Mouse (Mus musculus): ENCODE data around the gene Csf1. TPM values are rescaled to one million over a fixed set of nuclear protein-coding genes. Genes with fewer than 3 reads are reported as not detected.

Csf1 gene
- polyA plus RNA-seq, 1 experiment from 2014 or later, result 6.1 TPM

DNA sequence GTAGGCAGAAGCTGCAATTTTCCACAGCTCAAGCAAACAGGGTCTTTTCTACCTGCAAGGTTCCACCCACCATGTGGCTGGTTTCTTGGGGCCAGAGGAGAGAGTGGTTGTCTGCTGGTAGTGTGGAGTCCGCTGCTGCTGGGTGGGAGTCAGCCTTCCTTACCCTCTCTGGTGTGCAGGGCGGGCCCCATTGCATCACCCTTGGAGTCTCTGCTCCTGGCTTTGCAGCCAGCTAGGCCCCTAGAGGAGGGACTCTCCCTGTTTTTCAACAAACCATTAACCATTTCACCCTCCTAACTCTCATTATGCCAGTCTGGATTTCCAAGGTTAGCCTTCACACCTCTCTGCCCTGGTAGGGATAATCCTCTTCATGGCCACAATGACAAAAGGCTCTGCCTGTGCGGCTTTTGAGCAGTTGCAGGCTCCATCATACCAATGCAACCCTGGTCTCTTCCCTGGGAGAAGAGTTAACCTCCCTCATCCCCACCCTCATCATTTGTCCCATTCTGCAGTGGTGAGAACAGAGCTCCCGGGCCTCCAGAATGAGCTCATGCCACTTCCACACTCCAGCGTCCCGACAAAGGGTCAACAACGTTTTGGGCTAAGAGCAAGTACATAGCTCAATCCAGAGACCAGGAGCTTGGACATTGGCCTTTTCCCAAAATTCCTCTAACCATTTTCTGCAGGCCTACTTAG lies 56.4 kb downstream of the Csf1 start:
- no peaks in the 10 kb centered on the region; the same call in 1 of the 2 replicates for H3K27me3 ChIP-seq
- H3K4me3 ChIP-seq (replicated peaks), result no peak overlapping the region
- ATAC-seq (ENCODE audit: insufficient number of reproducible peaks, insufficient read depth, low FRiP score, low TSS enrichment, low read depth), result no peak
- no peaks in the 10 kb centered on the region for H3K9me3 ChIP-seq
- no peak overlapping the region for H3K27ac ChIP-seq
- no peaks in the 10 kb centered on the region for H3K4me1 ChIP-seq (replicated peaks)
- no peak overlapping the region for H3K4me2 ChIP-seq
- WGBS, result 79% methylated on average over 7 of the region's 7 CpGs
- H3K36me3 ChIP-seq, result no peaks in the 10 kb centered on the region
- no peak overlapping the region for H3K9ac ChIP-seq (replicated peaks)

DNA sequence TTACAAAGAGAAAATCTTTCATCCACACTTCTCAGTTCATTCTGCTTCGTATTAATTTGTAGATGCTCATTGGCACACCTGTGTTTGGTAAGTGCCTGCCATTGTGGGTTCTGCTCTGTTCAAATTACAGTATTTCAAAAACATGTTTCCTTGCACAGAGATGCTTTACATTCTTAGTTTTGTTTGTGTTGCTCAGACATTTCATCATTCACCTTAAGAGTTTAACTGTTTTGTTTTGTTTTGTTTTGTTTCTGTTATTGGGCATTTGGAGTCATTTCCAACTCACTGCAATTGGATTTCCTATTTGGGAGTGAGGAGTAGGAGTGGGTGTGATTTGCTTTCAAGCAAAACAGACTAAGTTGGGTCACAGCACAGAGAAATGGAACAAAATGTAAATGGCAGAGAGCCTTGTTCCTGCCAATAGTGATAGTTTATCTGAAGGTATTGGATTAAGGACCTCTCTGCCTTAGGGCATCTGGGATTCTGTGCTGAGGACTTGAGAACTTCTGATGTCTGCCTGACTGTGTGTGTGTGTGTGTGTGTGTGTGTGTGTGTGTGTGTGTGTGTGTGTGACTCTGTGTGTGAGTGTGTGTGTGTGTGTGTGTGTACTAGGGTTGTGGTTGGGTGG lies 58.4 kb downstream of the Csf1 start:
- no peaks in the 10 kb centered on the region for H3K36me3 ChIP-seq
- H3K9ac ChIP-seq (replicated peaks), result no peak overlapping the region
- ATAC-seq (ENCODE audit: insufficient number of reproducible peaks, insufficient read depth, low FRiP score, low TSS enrichment, low read depth), result no peak
- H3K27me3 ChIP-seq, result no peaks in the 10 kb centered on the region; the same call in 1 of the 2 replicates
- no peaks in the 10 kb centered on the region for H3K9me3 ChIP-seq
- H3K4me1 ChIP-seq (replicated peaks), result peaks cover 1% of the 10 kb centered on the region; the same call in 1 of the 2 replicates
- WGBS, result 85% methylated on average over 1 of the region's 1 CpGs
- H3K4me2 ChIP-seq, result no peak overlapping the region
- no peak overlapping the region for H3K27ac ChIP-seq
- no peak overlapping the region for H3K4me3 ChIP-seq (replicated peaks)

DNA sequence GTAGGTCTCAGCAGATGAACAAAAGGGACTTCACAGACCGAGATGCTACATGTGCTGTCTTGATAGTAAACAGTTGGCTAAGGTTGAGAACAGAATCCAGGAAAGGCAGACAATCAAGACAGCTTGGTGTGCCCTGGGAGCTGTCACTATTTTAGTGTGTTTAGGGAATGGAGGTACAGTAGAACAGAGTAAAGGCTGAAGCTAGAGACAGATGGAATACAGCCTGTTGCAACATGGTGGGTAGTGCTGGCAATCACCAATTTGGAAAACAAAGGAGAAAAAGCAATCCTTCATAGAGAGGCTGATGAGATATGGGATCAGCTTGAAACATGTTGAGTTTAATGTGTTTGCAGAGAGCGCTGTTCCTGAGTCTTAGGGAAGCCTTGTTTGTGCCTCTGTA lies 59.6 kb downstream of the Csf1 start:
- H3K27ac ChIP-seq, result no peak overlapping the region
- H3K36me3 ChIP-seq, result no peaks in the 10 kb centered on the region
- 90% methylated on average over 2 of the region's 2 CpGs for WGBS
- H3K27me3 ChIP-seq, result no peaks in the 10 kb centered on the region; the same call in 1 of the 2 replicates
- H3K9me3 ChIP-seq, result no peaks in the 10 kb centered on the region
- no peak for ATAC-seq (ENCODE audit: insufficient number of reproducible peaks, insufficient read depth, low FRiP score, low TSS enrichment, low read depth)
- no peak overlapping the region for H3K9ac ChIP-seq (replicated peaks)
- H3K4me1 ChIP-seq (replicated peaks), result peaks cover 4% of the 10 kb centered on the region; the same call in 1 of the 2 replicates
- H3K4me3 ChIP-seq (replicated peaks), result no peak overlapping the region
- no peak overlapping the region for H3K4me2 ChIP-seq

DNA sequence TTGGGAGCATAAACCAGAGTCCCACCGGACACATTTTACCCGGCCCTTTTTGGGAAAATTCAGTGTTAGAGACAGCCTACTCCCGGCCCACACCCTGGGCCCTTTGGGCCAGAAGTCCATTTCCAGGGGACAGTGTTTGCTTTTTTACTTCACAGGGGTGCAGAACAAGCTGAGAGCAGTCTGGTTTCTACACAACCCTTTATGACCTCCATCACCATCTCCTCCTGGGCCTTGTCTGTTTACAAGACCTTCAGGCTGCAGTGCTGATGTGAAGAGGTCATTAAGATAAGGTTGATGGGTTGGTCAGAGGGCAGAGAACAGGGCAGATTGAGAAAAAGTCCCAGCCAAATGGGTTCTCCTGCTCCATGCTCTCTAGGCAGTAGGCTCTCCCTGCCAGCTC lies 63.4 kb downstream of the Csf1 start:
- no peak overlapping the region; the same call in 1 of the 2 replicates for H3K9ac ChIP-seq (replicated peaks)
- ATAC-seq (ENCODE audit: insufficient number of reproducible peaks, insufficient read depth, low FRiP score, low TSS enrichment, low read depth), result 0 out of 2 replicates have a peak, but pooled peaks have one; percentile 2
- 32% methylated on average over 3 of the region's 3 CpGs for WGBS
- H3K9me3 ChIP-seq, result no peaks in the 10 kb centered on the region
- peak overlapping the region; percentile 44 for H3K4me2 ChIP-seq
- H3K27ac ChIP-seq, result no peak overlapping the region
- H3K36me3 ChIP-seq, result no peaks in the 10 kb centered on the region
- peaks cover 26% of the 10 kb centered on the region for H3K4me1 ChIP-seq (replicated peaks)
- H3K4me3 ChIP-seq (replicated peaks), result 0 out of 2 replicates have a peak overlapping the region, but pooled peaks have one; percentile 12
- H3K27me3 ChIP-seq, result no peaks in the 10 kb centered on the region; the same call in 1 of the 2 replicates

DNA sequence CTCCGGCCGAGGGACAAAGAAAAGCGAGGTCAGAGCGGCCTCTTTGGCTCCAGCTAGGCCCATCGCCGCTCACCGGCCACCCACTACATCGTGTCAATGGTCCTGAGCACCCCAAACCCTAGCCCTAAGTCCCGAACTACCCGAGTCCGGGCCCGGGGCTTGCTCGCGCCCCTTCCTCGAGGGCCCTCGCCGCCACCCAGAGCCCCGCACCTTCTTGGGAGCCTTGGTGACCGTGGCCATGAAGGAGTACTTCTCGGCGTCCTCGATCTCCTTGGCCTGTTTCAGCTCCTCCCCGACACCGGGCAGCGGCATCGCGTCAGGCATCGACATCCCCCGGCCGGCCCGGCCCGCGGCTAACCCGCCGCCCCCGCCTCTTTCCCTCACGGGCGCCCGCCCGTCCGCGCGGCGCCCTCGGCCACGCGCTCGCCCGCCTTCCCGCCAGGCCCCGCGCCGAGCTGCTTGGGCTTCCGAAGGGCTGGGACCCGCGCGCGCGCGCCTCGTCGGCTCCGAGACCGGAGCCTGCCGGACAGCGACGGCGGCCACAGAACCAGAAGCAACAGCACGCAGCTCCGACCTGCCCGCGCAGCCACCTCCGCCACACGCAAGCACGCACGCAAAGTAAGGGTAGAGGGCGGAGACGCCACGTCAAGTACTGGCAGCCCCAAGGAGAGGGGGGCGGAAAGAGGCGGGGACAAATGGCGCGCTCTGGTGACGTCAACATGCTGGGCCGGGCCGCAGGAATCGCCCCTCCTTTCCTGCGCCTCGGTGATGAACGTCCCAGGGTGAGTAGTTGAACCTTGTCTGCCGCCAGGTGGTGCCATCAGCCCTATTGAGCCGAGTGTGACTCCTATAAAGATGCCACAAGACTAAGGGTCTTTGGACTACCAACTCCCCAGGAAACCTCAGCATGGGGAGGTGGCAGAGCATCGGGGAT lies 64.1 kb downstream of the Csf1 start, which contains the start of gene Ahcyl1:
Gene Ahcyl1, minus strand, starts transcription at position 613 of the 934 bp plus-strand sequence.
- peak within 1 kb of the TSS; percentile 84 for H3K4me3 ChIP-seq (replicated peaks)
- H3K27me3 ChIP-seq, result no peaks in the 10 kb centered on the region; the same call in 1 of the 2 replicates
- H3K9me3 ChIP-seq, result no peaks in the 10 kb centered on the region
- peak within 1 kb of the TSS; percentile 70 for H3K4me2 ChIP-seq
- H3K4me1 ChIP-seq (replicated peaks), result peaks cover 28% of the 10 kb centered on the region
- WGBS, result under 1% methylated on average over 93 of the region's 93 CpGs
- peak within 1 kb of the TSS; percentile 91 for H3K27ac ChIP-seq
- peak within 1 kb of the TSS; percentile 95 for H3K9ac ChIP-seq (replicated peaks)
- peak; percentile 98 for ATAC-seq (ENCODE audit: insufficient number of reproducible peaks, insufficient read depth, low FRiP score, low TSS enrichment, low read depth)
- no peaks in the 10 kb centered on the region for H3K36me3 ChIP-seq

DNA sequence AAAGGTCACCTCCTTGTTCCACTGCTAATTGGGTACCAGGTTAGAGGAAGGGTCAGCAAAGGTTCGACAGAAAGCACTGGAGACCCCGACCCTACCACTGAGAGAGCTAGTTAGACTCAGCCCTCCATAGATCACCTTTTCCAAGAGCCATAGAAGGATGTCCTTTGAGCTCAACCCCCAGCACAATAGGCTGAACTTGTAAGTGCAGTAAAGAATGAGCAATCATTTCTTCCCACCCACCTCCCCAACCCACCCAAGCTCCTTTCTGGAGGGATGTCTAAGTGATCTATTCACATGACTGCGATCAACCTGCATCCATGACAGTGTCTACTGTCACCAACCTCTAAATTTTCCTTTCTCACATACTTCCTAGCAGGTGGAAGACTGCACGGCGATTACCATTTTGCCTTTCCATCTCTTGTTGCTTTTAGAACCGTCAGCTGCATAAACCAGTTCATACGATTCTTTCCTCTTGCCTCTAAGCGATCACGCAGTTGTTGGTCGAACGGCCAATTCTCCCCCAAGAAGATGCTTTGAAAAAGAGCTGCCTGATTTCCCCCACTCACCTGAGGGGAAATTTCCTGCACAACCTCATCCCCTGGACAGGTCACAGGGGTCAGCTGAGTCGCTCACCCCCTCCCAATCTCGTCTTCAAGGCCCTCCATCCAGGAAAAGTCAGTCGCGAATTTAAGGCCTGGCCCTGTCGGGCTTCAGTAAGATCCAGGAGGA lies 64.9 kb downstream of the Csf1 start:
- no peaks in the 10 kb centered on the region; the same call in 1 of the 2 replicates for H3K27me3 ChIP-seq
- peak overlapping the region; percentile 70 for H3K4me2 ChIP-seq
- H3K36me3 ChIP-seq, result no peaks in the 10 kb centered on the region
- WGBS, result 7% methylated on average over 16 of the region's 16 CpGs
- peaks cover 36% of the 10 kb centered on the region for H3K4me1 ChIP-seq (replicated peaks)
- H3K9ac ChIP-seq (replicated peaks), result peak overlapping the region; percentile 95
- H3K9me3 ChIP-seq, result no peaks in the 10 kb centered on the region
- H3K27ac ChIP-seq, result peak overlapping the region; percentile 91
- ATAC-seq (ENCODE audit: insufficient number of reproducible peaks, insufficient read depth, low FRiP score, low TSS enrichment, low read depth), result no peak
- H3K4me3 ChIP-seq (replicated peaks), result peak overlapping the region; percentile 84

DNA sequence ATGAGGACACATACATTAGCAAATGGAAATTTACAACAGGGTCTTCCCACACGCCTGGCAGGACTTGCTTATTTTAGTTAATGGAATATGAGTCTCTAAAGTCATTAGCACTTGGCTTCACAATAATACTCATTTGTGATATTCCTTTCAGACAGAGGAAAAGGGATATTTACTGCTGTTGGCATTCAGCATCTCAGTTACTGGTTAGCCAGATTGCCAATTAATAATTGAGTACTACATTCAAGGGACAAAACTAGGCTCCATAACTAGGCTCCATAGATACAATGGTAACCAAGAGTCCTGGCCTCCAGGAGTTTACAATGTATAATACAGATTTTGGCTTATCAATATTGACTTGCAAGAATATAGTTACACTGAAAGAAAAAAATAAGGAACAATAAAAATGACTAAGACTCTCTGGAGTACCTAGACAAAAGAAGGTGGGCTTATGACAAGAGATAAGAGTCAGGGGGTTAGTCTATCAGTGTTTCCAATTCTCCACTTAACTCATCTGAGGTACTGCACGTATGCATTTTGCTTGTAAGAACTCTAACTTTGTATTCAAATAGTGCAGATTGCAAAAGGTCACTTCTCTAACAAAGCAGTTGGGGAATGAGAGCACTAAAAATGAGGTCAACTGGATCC lies 65.9 kb downstream of the Csf1 start:
- ATAC-seq (ENCODE audit: insufficient number of reproducible peaks, insufficient read depth, low FRiP score, low TSS enrichment, low read depth), result no peak

More for the DNA sequence above, 65.9 kb downstream of the Csf1 start:
- Histone ChIP-seq H3K4me2 (peak overlapping the region; percentile 70), H3K9ac (replicated peaks) (0 out of 2 replicates have a peak overlapping the region, but pooled peaks have one; percentile 95), H3K9me3 (no peaks in the 10 kb centered on the region), H3K27me3 (no peaks in the 10 kb centered on the region; the same call in 1 of the 2 replicates), H3K4me3 (replicated peaks) (peak overlapping the region; percentile 84), H3K4me1 (replicated peaks) (peaks cover 39% of the 10 kb centered on the region), H3K36me3 (no peaks in the 10 kb centered on the region), H3K27ac (no peak overlapping the region)
- WGBS, result 70% methylated on average over 2 of the region's 2 CpGs

Other genes with a start within 250 kb of the Csf1 start
- 4.5 and 7.0 TPM in 2 replicates for gene Slc6a17, start 242.5 kb downstream of the Csf1 start, polyA plus RNA-seq (2016; fragmentation: Nextera tagmentation; extraction: Ambion mirVana)
- 0.15 and 0.24 TPM in 2 replicates for gene Ubl4b, start 205.4 kb downstream of the Csf1 start, polyA plus RNA-seq (2016; fragmentation: Nextera tagmentation; extraction: Ambion mirVana)
- 14.5 and 15.1 TPM in 2 replicates for gene Alx3, start 165.4 kb downstream of the Csf1 start, polyA plus RNA-seq (2016; fragmentation: Nextera tagmentation; extraction: Ambion mirVana)
- gene Gm10961, start 129.1 kb downstream of the Csf1 start, polyA plus RNA-seq (2016; fragmentation: Nextera tagmentation; extraction: Ambion mirVana), result not detected in 2 replicates
- gene Strip1, start 128.8 kb downstream of the Csf1 start, polyA plus RNA-seq (2016; fragmentation: Nextera tagmentation; extraction: Ambion mirVana), result 79.8 and 79.9 TPM in 2 replicates
- gene Ahcyl1, start 63.9 kb downstream of the Csf1 start, polyA plus RNA-seq (2016; fragmentation: Nextera tagmentation; extraction: Ambion mirVana), result 114 and 115 TPM in 2 replicates
- not detected in 2 replicates for gene Eps8l3, start 116.8 kb upstream of the Csf1 start, polyA plus RNA-seq (2016; fragmentation: Nextera tagmentation; extraction: Ambion mirVana)
- gene Gstm5, start 135.4 kb upstream of the Csf1 start, polyA plus RNA-seq (2016; fragmentation: Nextera tagmentation; extraction: Ambion mirVana), result 217 TPM in 2 replicates
- 37.7 and 38.9 TPM in 2 replicates for gene Gstm7, start 171.3 kb upstream of the Csf1 start, polyA plus RNA-seq (2016; fragmentation: Nextera tagmentation; extraction: Ambion mirVana)
- 11.0 and 11.4 TPM in 2 replicates for gene Gstm6, start 183.3 kb upstream of the Csf1 start, polyA plus RNA-seq (2016; fragmentation: Nextera tagmentation; extraction: Ambion mirVana)
- not detected in 2 replicates for gene Gstm3, start 208.8 kb upstream of the Csf1 start, polyA plus RNA-seq (2016; fragmentation: Nextera tagmentation; extraction: Ambion mirVana)
- 34.0 and 37.4 TPM in 2 replicates for gene Gstm2, start 226.0 kb upstream of the Csf1 start, polyA plus RNA-seq (2016; fragmentation: Nextera tagmentation; extraction: Ambion mirVana)

Data from limb, embryonic 12.5 days (tissue).